Mouse (Mus musculus): ENCODE results near the gene Olfr513. TPM values are rescaled to one million over a fixed set of nuclear protein-coding genes. Genes with fewer than 3 reads are reported as not detected.

The Olfr513 gene
- not detected for polyA plus RNA-seq (2014; fragmentation: Illumina TruSeq; extraction: RNeasy Lipid Tissue Mini Kit (QIAGEN cat#74804); ENCODE audit: low read depth, low replicate concordance)

GRCm38 (mm10) chr7:108750673-108751072 is at the start of gene Olfr513:
Olfr513 (plus strand) TSS chr7:108750973.

GRCm38 (mm10) chr7:108713020-108713419 is 37.8 kb upstream of the Olfr513 start, which contains the start of gene Olfr512:
Olfr512 (plus strand) TSS chr7:108713320.

Other genes with a start within 250 kb of the Olfr513 start
- not detected for gene Olfr502, start 225.9 kb upstream of the Olfr513 start, polyA plus RNA-seq (2014; fragmentation: Illumina TruSeq; extraction: RNeasy Lipid Tissue Mini Kit (QIAGEN cat#74804); ENCODE audit: low read depth, low replicate concordance)
- gene Olfr503, start 206.4 kb upstream of the Olfr513 start, polyA plus RNA-seq (2014; fragmentation: Illumina TruSeq; extraction: RNeasy Lipid Tissue Mini Kit (QIAGEN cat#74804); ENCODE audit: low read depth, low replicate concordance): not detected
- gene Olfr504, start 185.2 kb upstream of the Olfr513 start, polyA plus RNA-seq (2014; fragmentation: Illumina TruSeq; extraction: RNeasy Lipid Tissue Mini Kit (QIAGEN cat#74804); ENCODE audit: low read depth, low replicate concordance): not detected
- not detected for gene Olfr506, start 140.2 kb upstream of the Olfr513 start, polyA plus RNA-seq (2014; fragmentation: Illumina TruSeq; extraction: RNeasy Lipid Tissue Mini Kit (QIAGEN cat#74804); ENCODE audit: low read depth, low replicate concordance)
- gene Olfr507, start 129.2 kb upstream of the Olfr513 start, polyA plus RNA-seq (2014; fragmentation: Illumina TruSeq; extraction: RNeasy Lipid Tissue Mini Kit (QIAGEN cat#74804); ENCODE audit: low read depth, low replicate concordance): not detected
- not detected for gene Olfr508, start 121.0 kb upstream of the Olfr513 start, polyA plus RNA-seq (2014; fragmentation: Illumina TruSeq; extraction: RNeasy Lipid Tissue Mini Kit (QIAGEN cat#74804); ENCODE audit: low read depth, low replicate concordance)
- not detected for gene Olfr509, start 99.1 kb upstream of the Olfr513 start, polyA plus RNA-seq (2014; fragmentation: Illumina TruSeq; extraction: RNeasy Lipid Tissue Mini Kit (QIAGEN cat#74804); ENCODE audit: low read depth, low replicate concordance)
- not detected for gene Olfr510, start 84.6 kb upstream of the Olfr513 start, polyA plus RNA-seq (2014; fragmentation: Illumina TruSeq; extraction: RNeasy Lipid Tissue Mini Kit (QIAGEN cat#74804); ENCODE audit: low read depth, low replicate concordance)
- gene Olfr512, start 37.7 kb upstream of the Olfr513 start, polyA plus RNA-seq (2014; fragmentation: Illumina TruSeq; extraction: RNeasy Lipid Tissue Mini Kit (QIAGEN cat#74804); ENCODE audit: low read depth, low replicate concordance): not detected
- gene Olfr514, start 75.0 kb downstream of the Olfr513 start, polyA plus RNA-seq (2014; fragmentation: Illumina TruSeq; extraction: RNeasy Lipid Tissue Mini Kit (QIAGEN cat#74804); ENCODE audit: low read depth, low replicate concordance): not detected
- gene Olfr516, start 99.6 kb downstream of the Olfr513 start, polyA plus RNA-seq (2014; fragmentation: Illumina TruSeq; extraction: RNeasy Lipid Tissue Mini Kit (QIAGEN cat#74804); ENCODE audit: low read depth, low replicate concordance): not detected
- not detected for gene Olfr517, start 121.4 kb downstream of the Olfr513 start, polyA plus RNA-seq (2014; fragmentation: Illumina TruSeq; extraction: RNeasy Lipid Tissue Mini Kit (QIAGEN cat#74804); ENCODE audit: low read depth, low replicate concordance)
- not detected for gene Olfr518, start 134.0 kb downstream of the Olfr513 start, polyA plus RNA-seq (2014; fragmentation: Illumina TruSeq; extraction: RNeasy Lipid Tissue Mini Kit (QIAGEN cat#74804); ENCODE audit: low read depth, low replicate concordance)
- not detected for gene Olfr519, start 143.4 kb downstream of the Olfr513 start, polyA plus RNA-seq (2014; fragmentation: Illumina TruSeq; extraction: RNeasy Lipid Tissue Mini Kit (QIAGEN cat#74804); ENCODE audit: low read depth, low replicate concordance)
- 0.27 TPM for gene Nlrp10, start 179.2 kb downstream of the Olfr513 start, polyA plus RNA-seq (2014; fragmentation: Illumina TruSeq; extraction: RNeasy Lipid Tissue Mini Kit (QIAGEN cat#74804); ENCODE audit: low read depth, low replicate concordance)
- 23.3 TPM for gene Eif3f, start 183.4 kb downstream of the Olfr513 start, polyA plus RNA-seq (2014; fragmentation: Illumina TruSeq; extraction: RNeasy Lipid Tissue Mini Kit (QIAGEN cat#74804); ENCODE audit: low read depth, low replicate concordance)
- 5.3 TPM for gene Tub, start 199.4 kb downstream of the Olfr513 start, polyA plus RNA-seq (2014; fragmentation: Illumina TruSeq; extraction: RNeasy Lipid Tissue Mini Kit (QIAGEN cat#74804); ENCODE audit: low read depth, low replicate concordance)

Data from testis, adult 10 weeks (tissue).